Mouse (Mus musculus) ES-Bruce4 (cell line): ENCODE measurements around the gene Klf5. TPM values are rescaled to one million over a fixed set of nuclear protein-coding genes. Genes with fewer than 3 reads are reported as not detected.

Experiments used
- H3K27ac ChIP-seq: 2 replicates; pipeline ENCODE4 v1.5.1; 2012; ENCODE audit warnings: low read length, inconsistent platforms; ENCODE audit not compliant: insufficient read depth
- H3K27me3 ChIP-seq: 2 replicates; pipeline ENCODE4 v1.6.1; 2012; ENCODE audit warnings: mild to moderate bottlenecking, low read length, inconsistent platforms; ENCODE audit not compliant: control insufficient read depth, poor library complexity, insufficient read depth, severe bottlenecking
- H3K36me3 ChIP-seq: 2 replicates; pipeline ENCODE4 v1.6.1; 2012; ENCODE audit warnings: inconsistent platforms, mild to moderate bottlenecking, low read length, moderate library complexity; ENCODE audit not compliant: control insufficient read depth, poor library complexity, insufficient read depth, severe bottlenecking
- H3K4me1 ChIP-seq: one replicate; pipeline ENCODE4 v1.8.1; 2011; ENCODE audit warnings: low read length; ENCODE audit not compliant: control insufficient read depth, insufficient read depth
- H3K4me3 ChIP-seq: 2 replicates; pipeline ENCODE4 v1.5.1; 2011; ENCODE audit warnings: low read depth, mild to moderate bottlenecking, low read length
- H3K9ac ChIP-seq: 2 replicates; pipeline ENCODE4 v1.6.1; 2012; ENCODE audit warnings: low read depth, mild to moderate bottlenecking, inconsistent platforms; ENCODE audit not compliant: poor library complexity, severe bottlenecking
- H3K9me3 ChIP-seq: replicated peaks from 2 replicates; pipeline ENCODE4 v1.6.1; 2012; ENCODE audit warnings: mild to moderate bottlenecking, low read length, inconsistent platforms; ENCODE audit not compliant: control insufficient read depth, poor library complexity, insufficient read depth, severe bottlenecking
- CTCF ChIP-seq: IDR thresholded peaks from one replicate; pipeline ENCODE4 v1.8.1; 2011; ENCODE audit warnings: low read depth, low read length
- EP300 ChIP-seq: IDR thresholded peaks from 2 replicates; pipeline ENCODE4 v1.6.1; 2011; ENCODE audit warnings: low read depth, low read length; ENCODE audit not compliant: insufficient read depth
- POLR2A ChIP-seq: IDR thresholded peaks from one replicate; pipeline ENCODE4 v1.8.1; 2011; ENCODE audit warnings: low read length; ENCODE audit not compliant: insufficient read depth
- polyA plus RNA-seq: library from polyadenylated mRNA; stranded (reverse); fragments of >200 nt; gene quantifications from 2 replicates; pipeline ENCODE4 v1.2.4, GENCODE M21; 2011; ENCODE audit warnings: low read depth; ENCODE audit not compliant: missing spikeins, insufficient read depth, insufficient read length

The Klf5 gene
- polyA plus RNA-seq, 1 experiment, result 122 TPM

DNA sequence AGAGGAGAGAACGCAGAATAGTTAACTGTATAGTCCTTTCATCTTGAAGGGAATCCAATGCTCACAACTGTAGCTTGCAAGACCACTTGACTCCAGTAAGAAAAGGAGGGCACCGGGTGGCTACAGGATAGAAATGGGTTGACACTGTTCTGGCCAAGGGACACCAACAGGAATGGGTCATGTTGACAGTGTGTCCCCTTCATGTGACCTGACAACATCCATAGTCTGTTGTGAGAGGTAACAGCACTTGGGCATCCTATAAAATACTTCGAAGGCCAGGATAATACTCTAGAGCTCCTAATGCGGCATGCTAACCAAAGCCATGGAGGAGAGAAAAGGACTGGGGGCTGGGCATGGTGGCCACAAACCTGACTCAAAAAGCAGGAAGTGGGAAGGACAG, 17.8 kb downstream of the Klf5 start:
- H3K36me3 ChIP-seq, result peaks cover 34% of the 10 kb centered on the region
- H3K27me3 ChIP-seq, result no peaks in the 10 kb centered on the region
- peak overlapping the region; percentile 47; the same call in 1 of the 2 replicates for H3K27ac ChIP-seq
- no peaks in the 10 kb centered on the region for H3K9me3 ChIP-seq
- H3K9ac ChIP-seq, result no peak overlapping the region
- H3K4me3 ChIP-seq, result no peak overlapping the region
- H3K4me1 ChIP-seq, result peaks cover 6% of the 10 kb centered on the region
- TF ChIP-seq CTCF (no peak), EP300 (no peak), POLR2A (no peak)

DNA sequence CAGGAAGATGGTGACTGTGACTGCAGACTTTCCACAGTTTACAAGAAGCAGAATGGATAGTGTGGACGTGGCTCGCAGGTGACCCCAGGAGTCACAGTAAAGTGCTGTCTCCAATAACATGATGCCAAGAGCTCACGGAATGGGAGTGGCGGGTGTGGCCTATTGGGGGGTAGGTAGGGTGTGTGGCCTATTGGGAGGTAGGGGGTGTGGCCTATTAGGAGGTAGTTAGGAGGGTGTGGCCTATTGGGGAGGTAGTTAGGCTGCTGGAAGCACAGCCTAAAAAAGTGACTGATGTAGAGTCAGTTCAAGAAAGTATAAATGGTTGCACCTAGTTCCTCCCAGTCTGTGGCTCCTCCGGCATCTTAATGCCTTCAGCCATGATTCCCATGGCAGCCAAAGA, 22.2 kb downstream of the Klf5 start:
- Histone ChIP-seq H3K4me3 (peak overlapping the region; percentile 9; the same call in 1 of the 2 replicates), H3K36me3 (peaks cover under 1% of the 10 kb centered on the region; the same call in 1 of the 2 replicates), H3K9ac (no peak overlapping the region), H3K4me1 (peaks cover 6% of the 10 kb centered on the region), H3K27me3 (no peaks in the 10 kb centered on the region), H3K27ac (peak overlapping the region; percentile 76), H3K9me3 (no peaks in the 10 kb centered on the region)
- no peak for TF ChIP-seq CTCF

DNA sequence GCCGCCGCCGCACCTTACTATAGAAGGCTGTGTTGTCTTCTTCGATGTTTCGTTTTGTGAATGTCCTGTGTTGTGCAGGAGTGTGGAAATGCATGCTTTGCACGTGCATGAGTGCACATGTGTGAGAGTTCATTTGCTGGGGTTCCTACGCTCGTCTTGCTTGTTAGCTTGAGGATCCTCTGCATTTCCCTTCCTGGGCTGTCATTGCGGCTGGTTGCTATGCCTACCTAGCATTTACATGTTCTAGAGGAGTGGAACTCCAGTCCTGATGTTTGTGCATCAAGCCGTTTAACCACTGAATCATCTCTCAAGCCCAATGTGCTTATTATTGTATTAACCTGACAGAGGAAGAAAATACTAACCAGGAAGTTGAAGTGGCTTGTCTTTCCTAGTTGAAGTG, 24.9 kb downstream of the Klf5 start:
- no peaks in the 10 kb centered on the region for H3K27me3 ChIP-seq
- TF ChIP-seq CTCF, result no peak
- TF ChIP-seq POLR2A, result no peak
- TF ChIP-seq EP300, result no peak
- H3K27ac ChIP-seq, result peak overlapping the region; percentile 92; the same call in 1 of the 2 replicates
- H3K9ac ChIP-seq, result no peak overlapping the region
- H3K4me1 ChIP-seq, result peaks cover 7% of the 10 kb centered on the region
- H3K4me3 ChIP-seq, result no peak overlapping the region
- H3K36me3 ChIP-seq, result no peaks in the 10 kb centered on the region
- H3K9me3 ChIP-seq, result no peaks in the 10 kb centered on the region

DNA sequence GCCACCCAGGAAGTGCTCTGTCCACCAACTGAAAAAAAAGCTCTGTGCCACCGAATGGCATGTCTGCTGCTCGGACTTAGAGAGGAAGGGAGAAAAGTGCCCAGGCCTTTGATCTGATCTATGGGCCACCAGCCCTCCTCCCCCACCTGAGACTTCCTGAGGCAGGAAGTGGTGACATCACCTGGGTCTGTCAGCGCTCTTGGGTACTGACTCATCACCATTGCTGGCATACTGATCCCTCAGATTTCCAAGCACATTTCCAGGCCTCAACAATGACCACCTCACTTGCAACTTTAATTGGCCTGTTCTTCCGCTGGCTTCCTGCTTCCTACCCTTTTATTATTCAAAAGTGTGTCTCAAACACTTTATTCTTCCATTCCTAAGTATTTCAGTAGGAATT, 26.0 kb downstream of the Klf5 start:
- peak overlapping the region; percentile 92 for H3K27ac ChIP-seq
- H3K9ac ChIP-seq, result no peak overlapping the region
- no peaks in the 10 kb centered on the region for H3K27me3 ChIP-seq
- TF ChIP-seq EP300, result peak; percentile 96
- no peak for TF ChIP-seq POLR2A
- peaks cover 7% of the 10 kb centered on the region for H3K4me1 ChIP-seq
- H3K4me3 ChIP-seq, result no peak overlapping the region
- H3K36me3 ChIP-seq, result no peaks in the 10 kb centered on the region
- no peaks in the 10 kb centered on the region for H3K9me3 ChIP-seq

DNA sequence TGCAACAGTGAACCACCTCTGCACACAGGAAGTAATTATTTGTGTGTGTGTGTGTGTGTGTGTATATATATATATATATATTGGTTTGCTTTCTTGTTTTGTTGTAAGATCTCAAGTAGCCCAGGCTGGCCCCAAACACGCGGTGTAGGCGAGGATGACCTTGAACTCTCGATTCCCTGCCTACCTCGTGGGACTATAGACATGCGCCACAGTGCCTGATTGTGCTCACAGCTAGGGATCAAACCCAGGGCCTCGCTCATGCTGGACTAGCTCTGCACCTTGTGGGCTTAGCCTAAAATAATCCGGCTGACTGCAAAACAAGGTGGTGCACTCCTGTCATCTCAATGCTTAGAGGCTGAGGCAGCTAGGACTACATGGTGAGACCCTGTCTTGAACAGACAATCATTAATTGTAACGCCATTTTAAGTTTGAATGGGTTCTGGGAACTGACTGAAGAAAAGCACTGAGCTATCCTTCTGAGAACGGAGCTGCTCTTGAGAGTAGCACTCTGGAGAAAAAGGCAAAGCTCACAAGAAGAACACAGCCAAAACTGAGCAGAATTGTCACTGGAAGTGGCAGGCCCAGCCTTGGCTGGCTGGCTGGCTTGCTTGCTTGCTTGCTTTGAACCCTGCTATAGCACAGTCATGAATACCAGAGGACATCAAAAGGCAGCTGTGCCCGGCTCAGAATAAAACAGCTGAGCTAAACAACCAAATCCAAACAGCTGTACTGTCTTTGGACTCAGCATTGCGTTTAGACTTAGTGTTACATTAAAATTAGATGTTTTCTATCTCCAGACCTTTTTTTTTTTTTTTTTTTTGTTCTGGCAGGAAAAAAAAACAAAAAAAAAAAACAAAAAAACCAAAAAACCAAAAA, 27.3 kb downstream of the Klf5 start:
- Histone ChIP-seq H3K36me3 (no peaks in the 10 kb centered on the region), H3K27ac (peak overlapping the region; percentile 92), H3K4me1 (peaks cover 7% of the 10 kb centered on the region), H3K9me3 (no peaks in the 10 kb centered on the region), H3K27me3 (no peaks in the 10 kb centered on the region), H3K9ac (peak overlapping the region; percentile 0; the same call in 1 of the 2 replicates), H3K4me3 (no peak overlapping the region)
- TF ChIP-seq CTCF (no peak), EP300 (peak; percentile 77)

DNA sequence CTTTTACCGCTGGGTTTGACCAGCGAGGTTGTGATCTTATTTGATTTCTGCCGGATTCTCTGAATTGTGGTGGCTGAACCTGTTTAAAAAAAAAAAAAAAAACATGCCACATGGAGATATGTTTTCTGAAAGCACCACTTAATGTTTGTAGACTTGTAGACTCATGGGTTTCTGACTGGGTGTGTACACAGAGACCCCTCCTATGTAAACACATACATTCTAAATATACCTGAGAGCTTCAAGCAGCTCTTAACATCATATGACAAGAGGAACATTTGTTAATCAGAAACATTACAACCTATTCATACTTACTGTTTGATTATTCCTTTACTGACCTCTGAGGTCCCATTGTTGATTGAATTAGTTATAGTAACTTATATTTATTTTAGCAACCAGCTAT, 38.1 kb downstream of the Klf5 start:
- H3K4me3 ChIP-seq, result no peak overlapping the region
- TF ChIP-seq CTCF, result no peak
- no peak for TF ChIP-seq POLR2A
- TF ChIP-seq EP300, result no peak
- peak overlapping the region; percentile 20 for H3K27ac ChIP-seq

More for the DNA sequence above, 38.1 kb downstream of the Klf5 start:
- Histone ChIP-seq H3K4me1 (peaks cover 12% of the 10 kb centered on the region), H3K9me3 (no peaks in the 10 kb centered on the region), H3K27me3 (no peaks in the 10 kb centered on the region), H3K9ac (no peak overlapping the region), H3K36me3 (no peaks in the 10 kb centered on the region)
